Mouse (Mus musculus) embryo, embryonic 11 days (tissue): ENCODE results near the gene Zfp831.

Experiments
- DNase-seq: peaks from one replicate; pipeline ENCODE4 v3.0.0-alpha.2; 2015

The Zfp831 gene

DNA sequence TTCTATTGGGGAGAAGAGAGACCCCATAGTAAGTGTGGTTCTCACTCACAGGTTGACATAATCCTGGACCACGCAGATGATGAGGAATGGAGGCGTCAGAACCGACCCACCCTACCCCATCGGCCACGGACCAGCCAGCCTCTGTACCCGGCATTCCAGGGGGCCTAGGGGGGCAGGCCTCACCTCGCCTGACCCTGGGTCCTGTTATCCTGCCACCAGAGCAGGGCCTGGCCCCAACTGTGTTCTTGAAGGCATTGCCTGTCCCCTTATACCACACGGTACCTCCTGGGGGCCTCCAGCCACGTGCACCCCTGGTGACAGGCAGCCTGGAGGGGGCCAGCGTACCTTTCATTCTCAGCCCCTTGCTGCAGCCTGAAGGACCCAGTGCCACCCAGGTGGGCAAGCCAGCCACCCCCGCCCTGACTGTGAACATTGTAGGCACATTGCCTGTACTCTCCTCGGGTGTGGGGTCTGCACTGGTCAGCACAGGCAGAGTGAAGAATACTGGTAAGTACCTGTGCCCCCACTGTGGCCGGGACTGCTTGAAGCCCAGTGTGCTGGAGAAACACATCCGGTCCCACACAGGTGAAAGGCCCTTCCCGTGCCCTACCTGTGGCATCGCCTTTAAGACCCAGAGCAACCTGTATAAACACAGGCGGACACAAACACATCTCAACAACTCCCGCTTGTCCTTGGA is at the start of gene Zfp831:
Gene Zfp831, plus strand, starts transcription at position 87 of the 697 bp plus-strand sequence.
- DNase-seq: no peak

DNA sequence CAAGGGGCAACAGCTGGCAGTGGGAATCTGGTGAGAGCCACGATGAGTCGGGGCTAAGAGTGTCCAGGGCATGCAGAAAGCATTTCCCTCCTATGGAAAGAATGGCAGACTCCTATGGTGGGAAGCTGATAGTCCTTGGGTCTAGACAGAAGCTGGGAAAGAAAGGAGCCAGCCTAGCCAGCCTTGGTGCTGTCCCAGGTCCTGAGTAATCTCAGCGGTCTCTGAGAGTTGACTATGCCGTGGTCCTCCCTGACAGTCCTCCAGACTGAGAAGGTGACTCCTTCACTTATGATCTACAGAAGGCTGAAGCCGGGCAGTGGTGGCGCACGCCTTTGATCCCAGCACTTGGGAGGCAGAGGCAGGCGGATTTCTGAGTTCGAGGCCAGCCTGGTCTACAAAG is 48.4 kb upstream of the Zfp831 start:
- DNase-seq: peak; percentile 47

DNA sequence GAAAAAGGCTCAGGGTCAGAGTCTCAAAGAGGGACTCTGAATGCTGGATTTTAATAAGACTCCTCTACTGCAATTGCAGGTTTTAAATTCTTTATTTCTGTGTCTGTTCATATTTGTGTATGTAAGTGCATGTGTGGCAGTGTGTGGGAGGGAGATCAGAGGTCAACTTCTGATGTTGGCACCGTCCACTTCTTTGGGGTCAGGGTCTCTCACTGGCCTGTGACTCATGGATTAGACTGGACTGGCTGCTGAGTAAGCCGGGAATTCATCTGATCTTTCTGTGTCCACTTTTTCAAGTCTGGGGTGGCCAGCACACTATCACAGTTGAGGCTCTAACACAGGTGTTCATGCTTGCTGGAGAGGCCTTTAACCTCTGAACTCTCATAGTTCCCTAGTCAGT is 47.7 kb upstream of the Zfp831 start:
- DNase-seq: no peak

DNA sequence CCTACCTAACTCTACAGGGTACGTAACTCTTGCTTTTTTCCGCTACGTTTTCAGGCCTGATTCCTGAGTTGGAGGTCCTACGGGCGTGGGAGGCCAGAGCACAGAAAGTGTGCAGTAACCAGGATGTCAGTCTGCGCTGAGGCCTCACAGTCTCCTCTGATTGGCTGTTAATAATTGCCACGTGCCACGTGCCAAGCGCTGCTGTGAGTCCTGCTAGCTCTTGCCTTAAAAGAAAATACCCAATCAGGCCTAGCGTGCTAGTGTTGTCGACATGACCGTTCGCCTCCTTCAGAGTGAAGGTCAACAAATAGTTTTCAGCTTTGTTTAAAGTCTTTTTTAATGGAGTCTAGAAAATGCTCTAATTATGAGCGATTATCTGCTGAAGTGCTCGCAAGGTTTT is 46.9 kb upstream of the Zfp831 start:
- no peak for DNase-seq

DNA sequence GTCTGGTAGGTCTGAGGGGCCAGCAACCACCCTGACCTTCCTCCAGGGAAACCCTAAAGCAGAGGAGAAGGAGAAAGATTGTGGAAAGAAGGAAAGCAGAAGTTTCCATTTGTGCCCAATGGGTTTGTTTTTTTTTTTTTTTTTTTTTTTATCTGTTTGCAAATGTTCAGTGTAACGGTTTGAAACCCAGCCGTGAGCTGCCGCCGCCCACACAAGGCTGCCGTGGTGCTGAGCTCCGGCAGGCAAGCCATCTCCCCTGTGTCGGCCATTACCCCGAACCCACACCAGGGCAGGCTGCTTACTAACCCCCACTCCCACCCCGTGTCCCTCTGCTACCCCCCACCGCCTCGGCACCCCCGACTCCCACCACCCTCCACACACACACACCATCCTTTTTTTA is 44.9 kb upstream of the Zfp831 start:
- DNase-seq: no peak

DNA sequence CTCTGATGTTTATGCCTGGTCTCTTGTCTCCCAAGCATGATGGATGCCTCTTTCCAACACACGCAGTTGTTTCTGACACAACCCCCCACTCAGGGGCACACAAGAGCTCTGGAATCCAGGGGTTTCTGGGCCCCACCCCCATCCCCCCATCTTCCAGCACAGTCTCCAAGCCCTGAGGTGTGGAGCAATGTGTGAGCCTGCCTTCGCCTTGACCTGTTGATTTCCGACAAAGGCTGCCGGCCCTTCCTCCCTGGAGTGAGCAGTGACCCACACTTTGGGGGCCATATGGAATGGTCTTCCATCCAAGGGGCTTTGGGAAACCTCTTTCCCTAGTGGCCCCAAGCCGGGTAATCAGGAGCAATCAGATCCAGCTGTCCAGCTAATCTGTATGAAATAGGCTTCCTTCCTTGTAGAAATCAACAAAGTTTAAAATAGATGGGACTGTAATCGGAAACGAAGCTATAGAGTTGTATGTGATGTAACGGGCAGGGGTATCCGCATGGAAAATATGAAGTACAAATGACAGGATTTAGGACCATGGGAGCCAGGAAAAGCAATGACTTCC is 44.2 kb upstream of the Zfp831 start:
- peak; percentile 16 for DNase-seq

DNA sequence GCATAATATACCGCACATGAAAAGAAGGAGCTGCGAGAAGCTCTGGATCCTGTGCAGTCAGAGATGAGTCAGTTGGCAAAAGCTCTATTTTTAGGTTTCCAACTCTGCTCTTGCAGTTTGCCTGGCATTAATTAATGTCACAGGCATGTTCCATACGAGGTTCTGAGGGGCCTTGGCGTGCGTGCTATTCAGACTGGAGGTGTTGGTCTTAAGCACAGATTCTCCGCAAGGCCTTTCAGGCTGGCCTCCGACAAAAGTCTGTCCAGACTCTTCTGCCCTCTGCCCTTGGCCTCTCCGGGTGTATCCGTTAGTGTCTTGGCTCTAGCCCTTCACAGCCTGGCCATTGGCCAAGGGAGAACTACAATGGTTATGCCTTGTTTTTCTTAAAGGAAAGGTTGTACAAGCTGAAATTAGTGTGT is 43.5 kb upstream of the Zfp831 start:
- no peak for DNase-seq

DNA sequence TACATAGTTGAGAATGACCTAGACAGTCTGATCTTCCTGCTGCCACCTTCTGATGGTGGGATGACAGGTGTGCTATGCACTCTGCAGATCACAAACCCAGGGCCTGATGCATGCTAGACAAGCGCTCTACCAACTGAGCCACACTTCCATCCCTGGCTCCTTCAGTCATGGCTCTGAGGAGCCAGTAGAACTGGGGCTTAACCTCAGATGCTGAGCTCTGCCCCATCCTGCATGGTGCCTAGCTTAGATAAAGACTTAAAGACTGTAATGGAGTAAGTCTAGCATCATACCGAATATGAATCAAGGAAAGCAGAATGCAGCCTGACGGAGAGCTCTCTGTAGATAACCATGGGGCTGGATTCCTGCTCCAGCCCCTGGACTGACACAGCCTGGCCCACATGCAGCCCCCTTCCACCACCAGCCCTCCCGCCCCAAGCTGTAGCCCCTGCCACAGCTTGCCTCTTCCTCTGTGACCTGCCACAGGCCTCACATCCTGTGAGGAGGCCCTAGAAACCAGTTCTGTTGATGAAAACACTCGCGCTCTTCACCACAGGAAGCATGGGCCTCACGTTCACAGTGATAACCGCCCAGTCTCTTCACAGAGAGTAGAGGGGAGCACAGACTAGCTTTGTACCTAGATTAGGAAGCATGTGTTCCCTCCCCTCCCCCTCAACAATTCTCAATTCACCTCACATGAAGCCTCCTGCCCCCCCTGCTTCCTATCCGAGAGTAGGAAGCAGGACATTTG is 41.2 kb upstream of the Zfp831 start:
- DNase-seq: peak; percentile 37

DNA sequence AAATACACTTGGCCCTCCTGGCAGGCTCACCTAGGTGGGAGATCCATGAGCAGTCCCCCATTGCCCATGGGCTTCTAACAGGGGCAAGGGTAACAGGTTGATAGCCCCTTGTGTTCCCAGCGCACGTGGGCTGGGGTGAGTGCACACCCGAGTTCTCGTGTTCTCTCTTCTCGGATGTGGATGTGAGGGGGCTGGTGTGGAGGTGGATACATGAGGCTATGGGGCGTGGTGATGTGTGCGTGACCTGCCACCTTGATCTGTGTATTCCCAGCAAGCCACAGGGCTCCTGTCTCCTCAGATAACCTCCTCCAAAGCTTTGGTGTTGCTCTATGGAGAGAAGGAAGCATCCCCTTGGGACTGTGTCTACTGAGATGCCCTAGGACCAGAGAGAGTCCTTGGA is 40.0 kb upstream of the Zfp831 start:
- no peak for DNase-seq

DNA sequence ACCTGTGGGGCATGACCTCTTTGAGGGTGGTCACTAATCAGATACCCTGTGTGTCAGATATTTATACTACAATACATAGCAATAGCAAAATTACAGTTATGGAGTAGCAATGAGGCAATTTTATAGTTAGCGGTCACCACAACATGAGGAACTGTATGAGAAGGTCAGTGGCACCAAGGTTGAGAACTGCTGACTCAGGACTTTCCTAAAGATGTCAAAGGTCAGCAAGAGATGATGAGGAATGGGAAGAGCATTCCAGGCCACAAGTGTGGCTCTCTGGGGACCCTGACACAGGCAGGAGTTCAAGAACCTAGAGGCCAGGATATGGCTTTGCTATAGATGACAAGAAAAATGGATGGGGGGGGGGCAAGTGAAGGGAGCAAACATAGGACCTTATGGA is 38.3 kb upstream of the Zfp831 start:
- no peak for DNase-seq

DNA sequence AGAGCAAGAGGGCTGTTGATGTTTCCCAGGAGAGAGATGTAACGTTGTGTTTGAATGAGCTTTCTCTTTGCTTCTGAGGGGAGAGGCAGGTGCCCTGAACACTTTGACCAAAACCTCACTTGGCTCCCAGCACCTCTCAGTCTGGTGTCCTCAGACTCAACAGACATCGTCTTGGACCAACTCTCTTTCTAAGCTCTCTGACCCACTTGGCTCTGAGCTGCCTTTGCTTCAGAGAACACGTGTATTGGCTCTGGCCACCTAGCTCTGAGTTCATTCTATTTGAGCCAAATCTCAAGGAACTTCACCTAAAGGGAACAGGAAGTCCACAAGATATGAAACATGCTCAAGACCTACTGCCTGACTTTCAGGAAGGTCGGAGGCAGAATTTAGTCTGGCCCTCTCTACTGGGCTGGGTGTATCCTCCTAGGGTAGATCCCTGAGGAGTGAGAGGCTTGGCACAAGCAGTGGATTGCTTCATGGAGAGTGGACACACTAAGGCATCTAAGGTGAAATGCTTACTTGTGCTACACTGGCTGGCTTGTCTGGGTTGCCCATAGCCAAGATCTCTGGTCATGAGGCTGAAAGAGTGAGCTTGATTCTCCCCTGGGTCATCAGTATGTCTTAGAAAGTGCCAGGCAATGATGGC is 37.8 kb upstream of the Zfp831 start:
- no peak for DNase-seq

DNA sequence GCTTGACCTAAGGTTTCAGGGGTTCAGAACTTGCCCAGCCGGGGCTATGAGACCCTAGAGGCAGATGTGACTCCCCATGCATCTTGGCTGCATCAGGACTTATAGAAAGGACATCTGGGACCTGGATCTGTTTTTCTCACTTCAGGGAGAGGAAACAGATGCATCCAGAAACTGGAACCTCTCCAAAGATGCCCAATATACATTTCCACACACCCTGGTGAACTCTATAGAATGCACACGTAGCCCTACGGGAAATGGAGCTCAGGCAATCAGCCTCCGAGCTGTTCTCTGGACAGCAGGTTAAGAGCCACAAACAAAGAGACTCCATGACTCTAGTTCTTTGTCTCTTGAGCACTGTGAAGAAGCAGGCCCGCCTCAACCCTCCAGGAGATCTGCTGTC is 37.0 kb upstream of the Zfp831 start:
- DNase-seq: no peak

DNA sequence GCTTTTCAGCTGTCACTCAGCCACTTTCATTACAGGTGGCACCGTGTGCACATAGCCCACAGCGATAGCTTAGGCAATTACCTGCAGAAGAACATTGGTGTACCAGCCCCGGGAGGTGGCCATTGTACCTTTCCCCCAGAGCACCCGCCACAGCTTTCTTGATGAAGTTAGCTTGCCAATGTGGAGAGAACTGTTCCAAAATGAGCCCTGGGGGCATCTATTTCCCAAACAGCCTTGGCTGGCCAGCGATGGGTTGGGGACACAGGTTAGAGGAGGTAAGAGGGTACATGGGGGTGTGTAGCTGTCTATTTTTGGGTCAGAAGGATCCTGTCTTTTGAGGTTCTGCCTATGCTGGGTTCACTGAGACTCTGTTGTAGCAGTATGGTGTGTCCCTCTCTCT is 33.4 kb upstream of the Zfp831 start:
- no peak for DNase-seq

DNA sequence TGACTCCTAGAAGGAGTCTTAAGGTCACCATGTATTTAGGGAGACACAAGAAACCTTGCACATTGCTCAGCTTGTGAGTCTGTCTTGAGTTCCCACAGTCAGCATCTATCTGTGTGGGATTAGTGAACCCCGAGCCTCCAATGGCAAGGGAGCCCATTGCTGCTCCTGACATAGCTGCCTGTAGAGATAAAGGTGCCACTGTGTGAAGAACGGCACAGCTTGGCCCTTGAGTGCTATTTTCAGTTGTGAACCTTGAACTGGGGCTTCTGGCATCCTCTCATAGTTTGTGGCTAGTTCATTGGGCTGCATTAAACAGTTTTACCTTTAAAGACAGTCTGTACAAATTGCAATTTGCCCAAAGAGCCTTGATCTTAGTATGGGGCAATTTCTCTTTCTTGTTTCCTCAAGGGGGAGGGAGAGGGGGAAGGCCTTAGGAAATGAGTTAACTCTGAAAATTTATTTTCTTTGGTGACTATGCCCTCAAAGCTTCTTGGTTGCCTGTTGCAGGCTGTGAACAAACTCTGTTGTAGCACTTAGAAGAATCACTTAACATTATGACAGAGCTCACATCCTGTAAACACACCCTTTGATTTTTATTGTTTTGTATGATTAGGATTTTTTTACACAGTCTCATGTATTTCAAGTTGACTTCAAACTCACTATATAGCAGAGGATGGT is 30.8 kb upstream of the Zfp831 start:
- DNase-seq: no peak

DNA sequence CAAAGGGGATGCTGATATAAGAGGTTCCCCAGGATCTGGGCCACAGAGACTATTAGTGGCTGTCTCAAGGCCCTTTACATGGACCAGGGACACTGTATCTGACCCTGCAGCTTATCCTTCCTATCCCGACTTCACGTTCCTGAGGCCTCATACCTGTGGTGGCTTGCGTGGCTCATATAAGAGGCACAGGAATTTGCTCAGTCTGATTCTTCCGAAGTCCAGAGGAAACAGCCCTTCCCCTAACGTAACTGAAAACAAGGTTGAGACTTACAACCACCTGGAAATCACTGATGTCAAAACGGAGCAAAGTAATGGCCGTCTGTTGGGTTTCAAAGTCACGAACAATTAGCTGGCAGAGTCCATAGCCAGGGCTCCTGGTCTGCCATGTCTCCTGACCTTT is 30.1 kb upstream of the Zfp831 start:
- DNase-seq: no peak

DNA sequence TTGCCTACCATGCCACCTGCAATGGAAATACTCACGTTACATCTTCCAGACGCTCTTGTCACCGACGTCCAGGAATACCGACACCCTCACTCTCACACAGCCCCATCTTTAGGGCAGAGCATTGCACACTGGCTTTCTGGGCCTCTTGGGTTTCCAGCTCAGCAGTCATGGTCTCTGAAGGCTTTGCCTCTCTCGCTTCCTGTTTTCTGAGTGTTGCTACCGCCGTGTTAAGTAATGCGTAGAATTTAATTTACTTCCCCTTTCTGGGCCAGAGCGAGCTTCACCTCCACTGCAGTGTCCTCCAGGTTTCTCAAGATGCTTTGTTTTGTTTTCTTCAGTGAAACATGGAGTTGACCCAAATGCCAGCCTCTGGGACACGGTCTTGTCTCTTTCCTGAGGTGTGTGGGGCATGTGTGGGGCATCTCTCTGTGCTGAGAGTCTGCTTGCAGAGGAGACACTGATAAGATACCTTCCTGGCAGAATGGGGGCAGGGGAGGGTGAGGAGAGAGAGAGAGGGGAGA is 29.4 kb upstream of the Zfp831 start:
- no peak for DNase-seq

DNA sequence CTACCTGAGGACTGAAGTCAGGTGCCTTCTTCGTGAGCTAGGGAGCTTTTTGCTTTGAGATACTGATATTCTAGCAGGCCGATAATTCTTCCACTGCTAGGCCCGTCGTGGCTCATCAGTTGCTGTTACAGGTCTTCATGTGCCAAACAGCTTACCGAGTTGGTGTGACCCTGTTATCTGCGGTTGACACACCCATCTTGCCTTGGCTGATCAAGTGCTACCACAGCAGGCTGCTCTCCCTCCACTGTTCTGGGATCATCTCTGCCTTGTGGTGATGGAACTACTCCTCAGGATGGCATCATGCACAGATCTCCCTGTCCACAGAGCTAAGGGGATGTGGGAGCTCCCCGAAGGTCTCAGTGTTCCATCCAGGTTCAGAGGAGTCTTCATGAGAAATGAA is 21.5 kb upstream of the Zfp831 start:
- no peak for DNase-seq

DNA sequence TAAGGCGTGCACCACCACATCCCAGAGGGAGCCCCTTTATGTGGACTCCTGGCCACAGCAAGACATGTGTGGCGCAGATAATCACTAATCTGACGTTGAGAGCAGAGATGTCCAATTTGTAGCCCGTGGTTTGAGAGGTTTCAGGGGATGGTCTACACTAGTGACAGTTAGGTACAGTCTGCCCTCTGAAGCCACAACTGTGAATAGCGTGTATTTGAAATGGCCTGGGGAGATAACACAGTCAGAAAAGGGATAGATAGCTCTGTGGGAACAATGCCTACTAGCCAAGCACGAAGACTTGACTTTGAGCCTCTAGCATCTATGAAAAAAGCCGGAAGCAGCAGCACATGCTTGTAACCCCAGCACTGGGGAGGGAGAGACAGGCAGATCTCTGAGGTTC is 18.9 kb upstream of the Zfp831 start:
- no peak for DNase-seq

DNA sequence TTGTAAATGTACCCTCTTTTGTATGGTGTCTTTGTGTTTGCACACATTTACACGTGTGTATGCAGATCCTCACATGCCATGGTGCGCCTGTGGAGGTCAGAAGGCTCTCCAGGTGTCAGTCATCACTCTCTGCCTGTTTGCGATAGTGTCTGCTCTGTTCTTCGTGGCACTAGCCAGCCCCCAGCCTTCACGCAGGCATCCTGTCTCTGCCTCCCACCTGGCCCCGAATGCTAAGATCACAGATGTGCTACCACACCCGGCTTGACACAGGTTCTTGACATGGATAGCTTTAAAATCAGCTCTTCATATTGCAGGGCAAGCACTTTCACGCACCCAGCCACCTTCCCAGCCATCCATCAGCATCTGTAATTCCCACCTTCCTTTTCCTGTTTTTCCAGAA is 16.3 kb upstream of the Zfp831 start:
- no peak for DNase-seq

DNA sequence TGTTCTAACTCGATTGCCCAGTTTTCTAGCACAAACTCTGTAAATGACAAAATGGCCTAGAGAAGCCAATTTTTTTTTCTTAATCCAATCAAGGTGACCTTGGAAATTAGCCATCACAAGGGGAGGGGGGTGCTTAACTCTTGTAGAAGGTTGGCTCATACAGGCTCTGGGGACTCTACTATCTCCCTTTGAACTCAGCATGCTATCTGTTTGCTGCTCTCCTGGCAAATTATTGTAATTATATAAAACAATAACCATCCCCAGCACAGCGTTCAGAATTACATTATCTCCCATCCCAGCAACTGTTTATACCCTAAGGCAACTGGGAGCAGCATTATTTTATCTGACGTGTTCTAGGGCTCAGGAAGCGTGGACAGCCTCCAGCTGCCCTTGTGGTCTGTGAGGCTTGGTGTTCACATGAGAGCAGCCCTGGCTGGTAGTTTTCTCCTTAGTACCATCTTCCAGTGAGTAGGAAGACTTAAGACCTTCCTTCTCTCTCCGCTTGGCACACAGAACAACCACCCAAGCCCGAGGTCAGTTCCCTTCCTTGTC is 14.0 kb upstream of the Zfp831 start:
- no peak for DNase-seq

DNA sequence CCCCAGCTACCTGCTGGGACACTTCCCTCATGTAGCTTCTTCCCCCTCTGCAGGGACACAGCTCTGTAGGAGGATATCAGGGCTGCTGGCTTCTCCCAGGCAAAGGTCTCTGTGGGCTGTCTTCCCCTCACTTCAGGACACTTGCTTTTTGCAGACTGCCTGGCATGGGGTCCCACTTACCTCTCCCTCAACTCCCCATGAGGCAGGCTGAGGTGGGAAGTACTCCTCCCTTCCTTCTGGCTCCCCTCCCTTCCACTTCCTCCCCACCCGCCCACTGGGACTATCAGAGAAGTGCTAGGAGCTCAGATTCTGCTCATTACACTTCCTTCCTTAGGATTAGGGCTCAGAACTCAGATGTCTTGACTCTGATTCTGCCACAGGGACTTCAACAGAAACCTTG is 6.6 kb upstream of the Zfp831 start:
- DNase-seq: no peak

DNA sequence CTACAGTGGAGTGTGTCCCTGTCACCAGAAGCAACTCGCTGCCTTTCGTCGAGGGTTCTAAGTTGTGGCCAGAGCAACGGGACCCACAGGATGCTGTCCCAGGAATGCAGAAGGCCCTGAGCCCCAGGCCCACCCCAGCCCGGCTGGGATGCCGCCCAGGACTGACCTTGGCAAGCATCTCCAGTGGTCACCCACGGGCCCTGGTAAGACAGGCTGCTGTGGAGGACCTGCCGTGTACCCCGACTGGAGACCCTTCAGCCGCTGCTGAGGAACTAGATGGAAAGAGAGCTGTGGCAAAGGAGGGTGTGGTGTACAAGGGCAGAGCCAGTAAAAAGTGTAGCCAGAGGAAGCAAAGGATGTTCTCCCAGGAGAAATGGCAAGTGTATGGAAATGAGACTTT is 1.6 kb downstream of the Zfp831 start:
- no peak for DNase-seq

DNA sequence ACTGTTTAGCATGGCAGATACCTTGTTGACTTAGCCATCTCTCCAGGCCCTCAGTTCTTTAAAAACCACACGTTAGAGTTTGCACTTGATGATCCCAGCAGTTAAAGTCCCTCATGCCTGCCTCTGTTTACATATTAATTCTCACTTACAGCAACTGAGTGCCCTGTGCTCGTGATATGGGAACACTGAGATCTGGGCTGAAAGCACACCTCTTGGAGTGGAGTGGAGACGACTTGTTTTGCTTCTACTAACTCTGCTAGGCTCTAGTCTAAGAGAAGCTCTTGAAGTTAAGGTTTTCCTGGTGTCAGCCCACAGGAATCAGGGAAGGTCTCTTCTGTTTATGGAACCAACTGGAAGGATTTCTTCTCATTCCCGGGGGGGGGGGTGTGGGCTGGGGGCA is 9.5 kb downstream of the Zfp831 start:
- DNase-seq: no peak
